Mouse (Mus musculus) cortical plate, adult 2 months (tissue): ENCODE measurements around the gene Nadk2. TPM values are rescaled to one million over a fixed set of nuclear protein-coding genes. Genes with fewer than 3 reads are reported as not detected.

Source experiments
- H3K27ac ChIP-seq: fragments of 200-500 bp; 2 replicates; pipeline ENCODE4 v1.5.1; 2012; ENCODE audit warnings: low read length, control low read depth, inconsistent platforms; ENCODE audit not compliant: insufficient read depth
- H3K4me1 ChIP-seq: fragments of 200-500 bp; 2 replicates; pipeline ENCODE4 v1.6.1; 2011; ENCODE audit warnings: low read length; ENCODE audit not compliant: control insufficient read depth, insufficient read depth
- H3K4me3 ChIP-seq: fragments of 200-500 bp; 2 replicates; pipeline ENCODE4 v1.5.1; 2011; ENCODE audit warnings: mild to moderate bottlenecking, low read length, control low read depth; ENCODE audit not compliant: insufficient read depth
- CTCF ChIP-seq: fragments of 200-500 bp; IDR thresholded peaks from 2 replicates; pipeline ENCODE4 v1.5.1; 2011; ENCODE audit warnings: mild to moderate bottlenecking, control low read depth, low read length; ENCODE audit not compliant: insufficient read depth; ENCODE audit errors: extremely low read depth
- POLR2A ChIP-seq: fragments of 200-500 bp; IDR thresholded peaks from 2 replicates; pipeline ENCODE4 v1.6.1; 2011; ENCODE audit warnings: mild to moderate bottlenecking, low read length, control low read depth; ENCODE audit not compliant: insufficient read depth; ENCODE audit errors: extremely low read depth
- polyA plus RNA-seq: library from polyadenylated mRNA; depleted of rRNA; stranded (reverse); fragments of >200 nt; gene quantifications from 2 replicates; pipeline ENCODE4 v1.2.3, GENCODE M21; 2012

Gene Nadk2
- polyA plus RNA-seq, 1 experiment: 41.7 TPM

- TF ChIP-seq CTCF: no peak
- TF ChIP-seq POLR2A: no peak
- H3K4me3 ChIP-seq: no peak overlapping the region
- H3K4me1 ChIP-seq: no peaks in the 10 kb centered on the region
- no peak overlapping the region for H3K27ac ChIP-seq
These were observed 35.4 kb downstream of the Nadk2 start for GRCm38 (mm10) chr15:9106303-9107074.

DNA sequence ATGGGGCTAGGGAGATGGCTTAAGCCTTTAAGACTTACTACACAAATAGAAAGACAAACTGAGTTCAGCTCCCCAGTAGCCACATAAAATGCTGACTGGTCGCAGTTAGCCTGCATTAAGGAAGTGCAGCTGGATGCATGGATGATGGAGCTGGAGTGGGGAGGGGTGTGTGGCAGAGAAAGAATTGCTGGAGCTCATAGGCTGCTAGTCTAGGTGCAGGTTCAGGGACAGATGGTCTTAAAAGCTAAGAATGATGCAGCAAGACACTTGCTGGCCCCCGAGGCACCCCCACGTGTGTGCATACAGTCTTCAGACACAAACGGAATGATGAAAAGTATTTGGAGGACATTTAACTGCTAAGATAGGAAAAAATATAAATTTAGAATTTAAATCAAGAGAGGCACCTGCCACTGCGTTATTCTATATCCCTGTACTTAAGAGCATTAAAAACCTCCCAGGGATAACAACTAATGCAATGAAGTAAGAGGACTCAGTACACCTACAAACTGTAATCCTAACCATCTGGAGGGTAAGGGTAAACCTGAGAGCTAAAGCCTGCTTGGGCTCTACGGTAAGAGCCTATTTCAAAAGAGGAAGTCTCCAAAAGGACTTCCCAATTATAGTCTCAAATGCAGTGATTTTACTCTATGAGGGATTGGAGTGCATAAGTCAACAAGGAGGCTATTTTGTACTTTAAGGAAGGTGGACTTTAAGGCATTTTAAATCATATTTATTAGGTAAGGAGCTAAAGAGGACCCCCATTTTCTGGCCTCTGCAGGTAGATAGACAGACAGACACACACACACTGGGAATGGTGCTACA lies 39.7 kb downstream of the Nadk2 start:
- H3K27ac ChIP-seq: no peak overlapping the region
- no peak overlapping the region for H3K4me3 ChIP-seq
- TF ChIP-seq CTCF (no peak), POLR2A (no peak)
- no peaks in the 10 kb centered on the region for H3K4me1 ChIP-seq

GRCm38 (mm10) chr15:9111648-9112047 lies 40.6 kb downstream of the Nadk2 start:
- no peak for TF ChIP-seq POLR2A
- TF ChIP-seq CTCF: no peak
- no peak overlapping the region for H3K27ac ChIP-seq
- no peaks in the 10 kb centered on the region for H3K4me1 ChIP-seq
- no peak overlapping the region for H3K4me3 ChIP-seq

GRCm38 (mm10) chr15:9113556-9113955 lies 42.5 kb downstream of the Nadk2 start:
- no peak for TF ChIP-seq CTCF
- no peak for TF ChIP-seq POLR2A
- Histone ChIP-seq H3K27ac (no peak overlapping the region), H3K4me1 (no peaks in the 10 kb centered on the region), H3K4me3 (no peak overlapping the region)

DNA sequence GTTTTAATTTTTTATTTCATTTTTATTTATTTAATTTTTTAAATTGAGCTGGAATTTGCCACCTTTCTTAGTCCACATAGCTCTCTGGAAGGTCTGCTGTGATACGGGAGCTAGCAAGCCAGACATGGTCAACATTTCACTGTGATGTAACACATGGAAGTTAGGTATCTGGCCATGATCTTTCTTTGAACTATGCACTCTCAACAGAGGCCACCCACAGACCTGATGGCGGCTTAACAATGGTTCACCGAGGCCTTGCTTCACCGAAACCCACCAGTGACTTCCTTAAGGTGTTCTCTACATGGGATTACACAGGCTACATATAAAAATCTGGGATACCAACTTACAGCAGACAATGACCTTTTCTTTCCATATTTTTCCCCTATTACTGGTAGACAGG lies 43.1 kb downstream of the Nadk2 start:
- no peak for TF ChIP-seq CTCF
- no peak for TF ChIP-seq POLR2A
- no peak overlapping the region for H3K27ac ChIP-seq
- no peak overlapping the region for H3K4me3 ChIP-seq
- H3K4me1 ChIP-seq: no peaks in the 10 kb centered on the region

DNA sequence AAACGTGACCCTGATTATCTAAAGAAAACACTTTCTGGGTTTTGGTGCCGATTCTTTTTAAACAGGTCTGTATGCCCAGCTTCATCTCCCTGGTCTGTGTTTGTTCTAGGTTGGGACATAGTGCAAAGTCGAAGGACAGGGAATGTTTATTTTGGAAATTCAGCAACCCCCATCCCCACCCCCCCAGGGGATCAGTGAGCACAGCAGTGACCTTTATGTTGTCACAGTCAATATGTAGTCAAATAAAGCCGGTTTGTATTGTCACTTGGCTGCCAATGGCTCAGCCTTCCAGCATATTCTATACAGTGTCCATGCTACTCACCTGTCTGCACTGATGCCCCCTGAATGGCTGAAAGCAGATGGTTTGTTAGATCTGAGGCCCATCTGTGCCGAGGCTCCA lies 43.5 kb downstream of the Nadk2 start:
- TF ChIP-seq POLR2A (no peak), CTCF (no peak)
- H3K4me3 ChIP-seq: no peak overlapping the region
- H3K27ac ChIP-seq: no peak overlapping the region
- no peaks in the 10 kb centered on the region for H3K4me1 ChIP-seq

DNA sequence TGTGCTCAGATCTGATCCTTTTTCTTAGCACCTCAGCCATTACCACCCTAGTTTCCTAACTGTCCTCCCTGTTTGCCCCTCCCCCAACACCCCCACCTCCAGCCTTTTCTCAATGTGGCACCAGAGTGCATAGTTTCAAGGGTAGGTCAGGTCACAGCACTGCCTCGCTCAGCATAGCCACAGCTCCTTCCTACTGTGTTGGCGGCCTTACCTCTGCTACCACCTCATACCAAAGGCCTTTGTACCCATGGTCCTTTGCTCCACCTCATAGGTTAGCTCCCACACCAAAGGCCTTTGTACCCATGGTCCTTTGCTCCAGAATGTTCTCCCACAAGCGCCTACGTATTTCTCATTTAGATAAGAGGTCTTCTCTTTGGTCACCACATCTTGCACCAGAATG lies 47.8 kb downstream of the Nadk2 start:
- Histone ChIP-seq H3K4me3 (no peak overlapping the region), H3K4me1 (no peaks in the 10 kb centered on the region), H3K27ac (no peak overlapping the region)
- TF ChIP-seq POLR2A (no peak), CTCF (no peak)

DNA sequence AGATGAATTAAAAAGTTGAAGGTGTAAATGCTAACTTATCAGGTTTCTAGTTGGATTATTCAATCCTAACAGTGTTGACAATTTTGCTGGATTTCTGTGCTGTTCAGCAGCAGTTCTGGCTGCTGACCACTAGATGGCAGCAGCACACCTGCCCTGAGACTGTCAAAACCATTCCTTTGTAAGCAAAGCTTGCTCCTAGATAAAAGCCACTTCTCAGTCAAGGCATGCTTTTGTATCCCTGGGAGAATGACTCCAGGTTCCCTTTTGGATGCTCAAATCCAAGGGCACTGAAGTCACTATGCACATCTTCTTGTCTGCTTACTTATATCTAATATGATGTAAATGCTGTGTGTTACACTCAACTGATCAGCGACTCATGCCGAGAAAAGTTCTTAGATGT lies 49.0 kb downstream of the Nadk2 start:
- Histone ChIP-seq H3K4me3 (no peak overlapping the region), H3K4me1 (no peaks in the 10 kb centered on the region), H3K27ac (no peak overlapping the region)
- TF ChIP-seq POLR2A (no peak), CTCF (peak; percentile 96)

GRCm38 (mm10) chr15:9122989-9123388 lies 51.9 kb downstream of the Nadk2 start:
- H3K27ac ChIP-seq: no peak overlapping the region
- TF ChIP-seq CTCF: no peak
- no peak for TF ChIP-seq POLR2A
- H3K4me3 ChIP-seq: no peak overlapping the region
- H3K4me1 ChIP-seq: no peaks in the 10 kb centered on the region

DNA sequence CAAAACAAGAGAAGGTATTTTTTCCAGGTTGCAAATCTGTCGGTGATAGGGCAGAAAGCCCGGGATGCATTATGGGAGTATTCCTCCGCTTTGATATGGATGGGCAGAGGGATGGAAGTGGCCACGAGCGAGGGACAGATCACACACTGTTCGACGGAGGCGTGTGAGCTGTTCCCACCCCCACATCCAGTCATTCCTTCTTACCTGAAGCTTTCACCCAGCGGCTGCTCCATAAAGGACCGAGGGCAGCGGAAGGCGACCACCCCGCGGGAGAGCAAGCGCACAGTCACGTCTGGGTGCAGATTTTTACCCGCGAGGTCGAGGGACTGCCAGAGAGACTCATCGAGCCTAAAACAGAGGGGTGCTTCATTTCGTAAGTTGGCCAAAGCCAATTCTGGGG lies 53.8 kb downstream of the Nadk2 start:
- no peak overlapping the region for H3K4me3 ChIP-seq
- no peak for TF ChIP-seq POLR2A
- TF ChIP-seq CTCF: no peak
- no peaks in the 10 kb centered on the region for H3K4me1 ChIP-seq
- H3K27ac ChIP-seq: no peak overlapping the region
